Mouse (Mus musculus) heart, adult 2 months (tissue): ENCODE results near the gene Neurl1a.

Source experiments
- CTCF ChIP-seq: fragments of 200-600 bp; IDR thresholded peaks from 2 replicates; pipeline ENCODE4 v1.8.1; 2022; ENCODE audit warnings: antibody characterized with exemption, mild to moderate bottlenecking, moderate library complexity
- EP300 ChIP-seq: fragments of 200-500 bp; IDR thresholded peaks from 2 replicates; pipeline ENCODE4 v1.6.1; 2011; ENCODE audit warnings: low read depth, low read length, control low read depth; ENCODE audit not compliant: insufficient read depth
- POLR2A ChIP-seq: fragments of 200-500 bp; IDR thresholded peaks from 2 replicates; pipeline ENCODE4 v1.6.1; 2011; ENCODE audit warnings: mild to moderate bottlenecking, low read depth, low read length, control low read depth; ENCODE audit not compliant: insufficient read depth

DNA sequence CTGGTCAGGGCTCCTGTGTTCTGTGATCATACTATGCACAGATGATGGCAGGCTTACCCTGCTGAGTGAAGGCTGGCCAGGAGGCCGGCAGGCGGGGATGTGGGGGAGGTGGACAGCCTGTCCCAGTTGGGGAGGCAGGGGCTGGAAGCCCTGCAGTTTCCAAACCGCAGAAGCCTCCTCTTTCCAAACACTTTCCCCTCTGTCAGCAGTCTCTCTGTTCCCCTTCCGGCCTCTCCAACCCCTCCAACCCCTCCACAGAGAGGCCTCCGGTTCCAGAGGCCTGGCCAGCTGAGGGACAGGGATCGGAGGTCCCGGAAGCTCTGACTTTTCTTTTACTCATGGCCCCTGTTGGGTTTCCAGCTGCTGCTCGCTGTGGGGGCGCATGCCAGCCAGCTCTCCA, 102.3 kb downstream of the Neurl1a start:
- TF ChIP-seq CTCF (no peak), POLR2A (no peak), EP300 (no peak)
